Mouse (Mus musculus) right cerebral cortex, postnatal 14 days (tissue): Measurements from ENCODE around the gene Olfr896-ps1.

Source experiments
- DNase-seq: peaks from one replicate; pipeline ENCODE4 v3.0.0; 2022

Gene Olfr896-ps1

GRCm38 (mm10) chr9:38290807-38291206 is at the start of gene Olfr896-ps1:
TSS of gene Olfr896-ps1 (plus strand) at chr9:38291107.
- no peak for DNase-seq

GRCm38 (mm10) chr9:38252474-38252873 is 38.4 kb upstream of the Olfr896-ps1 start, which contains the start of gene Olfr143:
TSS of gene Olfr143 (plus strand) at chr9:38252774.
- DNase-seq: no peak

GRCm38 (mm10) chr9:38267551-38267950 is 23.4 kb upstream of the Olfr896-ps1 start, which contains the start of gene Olfr895:
TSS of gene Olfr895 (plus strand) at chr9:38267851.
- DNase-seq: no peak

GRCm38 (mm10) chr9:38328760-38329159 is 37.9 kb downstream of the Olfr896-ps1 start, which contains the start of gene Olfr25:
TSS of gene Olfr25 (plus strand) at chr9:38329060.
- DNase-seq: no peak
